In the genomic region with DNA sequence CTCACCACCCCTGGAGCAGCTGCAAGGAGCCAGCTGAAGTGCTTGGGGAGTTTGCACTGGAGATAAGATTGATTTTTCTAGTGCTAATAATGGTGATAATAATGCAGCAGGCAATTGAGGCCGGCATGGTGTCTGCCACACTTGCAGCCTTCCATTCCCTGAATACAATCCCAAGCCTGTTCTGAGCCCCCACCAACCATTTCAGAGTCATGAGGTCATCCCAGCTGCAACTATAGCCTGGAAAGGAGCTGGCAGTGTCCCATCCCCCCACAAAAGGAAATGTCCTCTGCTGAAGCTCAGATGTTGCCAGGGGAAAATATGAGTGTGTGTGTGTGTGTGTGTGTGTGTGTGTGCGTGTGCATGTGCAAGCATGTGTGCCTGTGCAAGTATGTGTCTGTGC, we compare ENCODE assay signal across 12 mouse cellular contexts.
A peak's percentile ranks its signal among the peaks of the same experiment; 100 is the strongest.
DNase-seq lines count a peak whose midpoint lies in the region; ATAC-seq lines count a peak whose summit lies in the region.
"Had no signal": no experiment of that assay in that cellular context is flagged by ENCODE, and none has a peak within 500 bp of the region (broad histone marks: within the 10 kb centered on the region; RNA-seq: fewer than 3 reads in every experiment).

No protein-coding gene starts in this region.

- peaks cover 42% of the 10 kb centered on the region for H3K9me3 ChIP-seq in megakaryocyte, embryonic 14.5 days
- H3K9me3 ChIP-seq in embryonic facial prominence, embryonic 12.5 days, result peaks cover 6% of the 10 kb centered on the region; the same call in 1 of the 2 replicates
- H3K9me3 ChIP-seq: embryonic facial prominence, embryonic 15.5 days; heart, embryonic 13.5 days had no signal

- H3K9ac ChIP-seq in embryonic facial prominence, embryonic 12.5 days, result no peak overlapping the region
- H3K9ac ChIP-seq: embryonic facial prominence, embryonic 15.5 days; heart, embryonic 13.5 days had no signal

- intact Hi-C loops in gastrocnemius, postnatal 14 days (cut with DNase I; ENCODE audit: low total_unique reads), result loop anchor here (10.0 kb wide), 2 partner anchors 153 to 1913 kb away; no protein-coding TSS in a partner anchor

- no peaks in the 10 kb centered on the region for H3K27me3 ChIP-seq in megakaryocyte, embryonic 14.5 days (replicated peaks)
- H3K27me3 ChIP-seq in embryonic facial prominence, embryonic 12.5 days, result no peaks in the 10 kb centered on the region
- H3K27me3 ChIP-seq: CH12.LX; embryonic facial prominence, embryonic 15.5 days; heart, embryonic 13.5 days had no signal

- 0 out of 2 replicates have a peak overlapping the region, but pooled peaks have one; percentile 13 for H3K27ac ChIP-seq in embryonic facial prominence, embryonic 12.5 days
- H3K27ac ChIP-seq: embryonic facial prominence, embryonic 15.5 days had no signal

- WGBS in embryonic facial prominence, embryonic 12.5 days, result 42% methylated on average over 2 of the region's 2 CpGs

- H3K4me3 ChIP-seq in megakaryocyte, embryonic 14.5 days (replicated peaks), result peak overlapping the region; percentile 81
- H3K4me3 ChIP-seq in embryonic facial prominence, embryonic 12.5 days, result no peak overlapping the region
- H3K4me3 ChIP-seq: embryonic facial prominence, embryonic 15.5 days; heart, embryonic 13.5 days had no signal

- no peak for ATAC-seq in megakaryocyte, adult 5-6 weeks (ENCODE audit: poor library complexity, severe bottlenecking)
- peak; percentile 57; the same call in 1 of the 2 replicates for ATAC-seq in embryonic facial prominence, embryonic 12.5 days (ENCODE audit: insufficient number of reproducible peaks, insufficient read depth, low FRiP score, low TSS enrichment)
- ATAC-seq in activated CD4-positive, CD25-positive, alpha-beta regulatory T cell, adult 4 months, result no peak

- DNase-seq in gastrocnemius, postnatal 14 days, result peak; percentile 37
- no peak for DNase-seq in gastrocnemius, adult 18-20 months (ENCODE audit: low spot score)
- DNase-seq in retina, embryonic 14.5 days (ENCODE audit: low spot score), result peak; percentile 58
- no peak for DNase-seq in right cerebral cortex, postnatal 14 days

- H3K4me2 ChIP-seq in embryonic facial prominence, embryonic 12.5 days (replicated peaks), result no peak overlapping the region
- H3K4me2 ChIP-seq: embryonic facial prominence, embryonic 15.5 days; heart, embryonic 13.5 days; liver, embryonic 11.5 days had no signal

- no peaks in the 10 kb centered on the region for H3K36me3 ChIP-seq in megakaryocyte, embryonic 14.5 days (replicated peaks; ENCODE audit: low read length)
- H3K36me3 ChIP-seq in embryonic facial prominence, embryonic 12.5 days, result no peaks in the 10 kb centered on the region
- H3K36me3 ChIP-seq: embryonic facial prominence, embryonic 15.5 days; heart, embryonic 13.5 days had no signal

- no peaks in the 10 kb centered on the region for H3K4me1 ChIP-seq in megakaryocyte, embryonic 14.5 days
- peaks cover 13% of the 10 kb centered on the region for H3K4me1 ChIP-seq in embryonic facial prominence, embryonic 12.5 days

Comparison
In these comparisons a context has a peak if more than half of its experiments do, and no peak if none do; other contexts are left out.
1. DNase-seq: peak in gastrocnemius, postnatal 14 days (single experiment) and retina, embryonic 14.5 days (single experiment); none in gastrocnemius, adult 18-20 months (single experiment) and right cerebral cortex, postnatal 14 days (single experiment).